Mouse (Mus musculus) midbrain, embryonic 11.5 days (tissue): ENCODE data around the gene Syngr3. TPM values are rescaled to one million over a fixed set of nuclear protein-coding genes. Genes with fewer than 3 reads are reported as not detected.
"Not testable (repeated sequence)": the region's sequence is repeated elsewhere in the genome, so short reads cannot be mapped to it uniquely, and the experiment has no call there.

Experiments
- ATAC-seq: fragments of 200-750 bp; cut with Nextera tagmentation; 2 replicates; pipeline ENCODE4 v1.8.0; 2017; ENCODE audit warnings: moderate TSS enrichment, moderate library complexity; ENCODE audit not compliant: low FRiP score
- DNase-seq: peaks from one replicate; pipeline ENCODE4 v3.0.0; 2015; ENCODE audit warnings: low spot score; ENCODE audit errors: missing footprints
- H3K27ac ChIP-seq: fragments of 300-500 bp; sonication (generic); 2 replicates; pipeline ENCODE4 v1.5.1; 2014; ENCODE audit warnings: low read depth, low read length
- H3K27me3 ChIP-seq: fragments of 300-500 bp; sonication (generic); 2 replicates; pipeline ENCODE4 v1.6.1; 2014; ENCODE audit warnings: mild to moderate bottlenecking, low read length, moderate library complexity, mixed read lengths; ENCODE audit not compliant: control insufficient read depth, insufficient read depth
- H3K36me3 ChIP-seq: fragments of 300-500 bp; sonication (generic); 2 replicates; pipeline ENCODE4 v1.6.1; 2014; ENCODE audit warnings: mild to moderate bottlenecking, low read length, moderate library complexity, mixed read lengths; ENCODE audit not compliant: control insufficient read depth, insufficient read depth
- H3K4me1 ChIP-seq: fragments of 300-500 bp; sonication (generic); 2 replicates; pipeline ENCODE4 v1.6.1; 2014; ENCODE audit warnings: low read length; ENCODE audit not compliant: control insufficient read depth, insufficient read depth
- H3K4me2 ChIP-seq: fragments of 300-500 bp; sonication (generic); 2 replicates; pipeline ENCODE4 v1.6.1; 2014; ENCODE audit warnings: mild to moderate bottlenecking, moderate library complexity
- H3K4me3 ChIP-seq: fragments of 300-500 bp; sonication (generic); 2 replicates; pipeline ENCODE4 v1.5.1; 2014; ENCODE audit warnings: low read depth, low read length
- H3K9ac ChIP-seq: fragments of 300-500 bp; sonication (generic); 2 replicates; pipeline ENCODE4 v1.6.1; 2014; ENCODE audit warnings: low read length
- H3K9me3 ChIP-seq: fragments of 300-500 bp; sonication (generic); 2 replicates; pipeline ENCODE4 v1.6.1; 2016; ENCODE audit warnings: low read length; ENCODE audit not compliant: control insufficient read depth
- WGBS: fragments of 180-500 bp; shearing (Covaris S2); extraction: QIAGEN DNeasy Blood & Tissue Kit; methylation state at CpG from one replicate; pipeline ENCODE4 v1.1.7; 2014; 5-methylcytosine and 5-hydroxymethylcytosine counted together
- polyA plus RNA-seq: library from polyadenylated mRNA; unstranded; fragments of >200 nt; fragmentation: Nextera tagmentation; extraction: Ambion mirVana; gene quantifications from 2 replicates; pipeline ENCODE4 v1.2.1, GENCODE M21; 2014

Gene Syngr3
- polyA plus RNA-seq, 1 experiment from 2014 or later = 13.4 TPM

DNA sequence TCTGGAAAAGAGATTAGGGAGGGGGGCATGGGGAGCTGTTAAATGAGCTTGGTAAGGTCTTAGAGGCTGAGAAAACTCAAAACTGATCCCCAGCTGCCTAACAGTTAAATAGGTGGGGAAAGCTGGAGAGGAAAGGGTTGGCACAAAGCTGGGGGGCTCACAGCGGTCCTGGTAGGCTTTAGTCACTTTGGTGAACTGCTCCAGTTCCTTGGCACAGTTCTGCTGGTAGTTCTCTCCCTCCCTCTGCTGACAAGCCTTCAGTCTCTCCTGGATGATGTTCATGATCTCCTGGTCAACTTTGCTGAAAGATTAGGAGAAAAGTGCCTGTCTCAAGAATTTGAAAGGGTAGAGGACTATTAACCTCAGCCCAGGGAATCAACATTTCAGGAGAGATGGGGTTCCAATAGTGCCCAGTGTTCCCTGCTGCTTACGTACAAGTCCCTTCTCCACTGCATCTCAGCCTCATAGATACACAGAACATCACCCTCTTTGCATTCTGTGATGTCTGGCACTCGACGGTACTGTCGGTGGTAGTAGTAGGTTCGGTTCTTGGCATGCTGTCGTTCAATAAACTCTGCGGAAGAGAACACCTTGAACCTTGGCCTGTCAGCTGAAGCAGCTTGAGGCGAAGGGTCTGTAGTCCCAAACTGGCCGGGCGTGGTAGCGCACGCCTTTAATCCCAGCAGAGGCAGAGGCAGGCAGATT is 32.6 kb upstream of the Syngr3 start:
- Histone ChIP-seq H3K4me2 (no peak overlapping the region; the same call in 1 of the 2 replicates), H3K27me3 (no peaks in the 10 kb centered on the region), H3K9me3 (no peaks in the 10 kb centered on the region), H3K36me3 (peaks cover 11% of the 10 kb centered on the region), H3K4me3 (0 out of 2 replicates have a peak overlapping the region, but pooled peaks have one; percentile 3), H3K9ac (no peak overlapping the region; the same call in 1 of the 2 replicates), H3K4me1 (peaks cover 15% of the 10 kb centered on the region), H3K27ac (no peak overlapping the region)
- no peak for ATAC-seq
- WGBS = 40% methylated on average over 13 of the region's 13 CpGs
- peak; percentile 89 for DNase-seq

DNA sequence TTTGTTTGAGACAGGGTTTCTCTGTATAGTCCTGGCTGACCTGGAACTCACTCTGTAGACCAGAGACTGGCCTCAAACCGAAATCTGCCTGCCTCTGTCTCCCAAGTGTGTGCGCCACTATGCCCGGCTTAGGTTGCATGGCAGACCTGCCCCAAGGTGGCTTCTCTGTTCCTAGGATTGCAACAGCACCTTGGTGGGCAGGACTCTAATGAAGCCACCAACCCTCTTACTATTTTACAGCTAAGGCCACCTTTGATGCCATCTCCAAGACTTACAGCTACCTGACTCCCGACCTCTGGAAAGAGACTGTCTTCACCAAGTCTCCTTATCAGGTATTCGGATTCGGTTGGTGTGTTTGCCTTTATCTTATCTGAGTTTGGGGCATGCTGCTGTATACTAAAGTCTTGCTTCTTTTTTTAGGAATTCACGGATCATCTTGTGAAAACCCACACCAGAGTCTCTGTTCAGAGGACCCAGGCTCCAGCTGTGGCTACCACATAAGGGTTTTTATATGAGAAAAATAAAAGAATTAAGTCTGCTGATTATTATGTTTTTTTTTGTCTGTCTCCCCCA is 31.7 kb upstream of the Syngr3 start:
- not testable (repeated sequence) for ATAC-seq
- WGBS = 76% methylated on average over 7 of the region's 7 CpGs

DNA sequence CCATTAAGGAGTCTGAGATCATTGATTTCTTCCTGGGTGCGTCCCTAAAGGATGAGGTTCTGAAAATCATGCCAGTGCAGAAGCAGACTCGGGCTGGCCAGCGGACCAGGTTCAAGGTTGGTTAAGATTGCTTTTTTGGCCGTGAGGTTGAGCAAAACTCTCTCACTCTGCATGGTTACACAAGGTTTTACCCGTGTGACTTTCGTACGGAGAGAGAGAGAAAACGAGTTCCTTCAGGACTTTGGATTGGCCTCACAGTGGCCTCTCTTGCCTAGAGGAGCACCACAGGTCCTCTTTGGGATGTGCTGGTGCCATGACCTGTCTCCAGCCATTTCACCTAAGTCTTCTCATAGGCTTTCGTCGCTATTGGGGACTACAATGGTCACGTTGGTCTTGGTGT is 30.9 kb upstream of the Syngr3 start:
- not testable (repeated sequence) for H3K27me3 ChIP-seq, ATAC-seq, H3K9me3 ChIP-seq, H3K27ac ChIP-seq
- 2% methylated on average over 11 of the region's 11 CpGs for WGBS
- Histone ChIP-seq H3K4me2 (peak overlapping the region; percentile 88), H3K36me3 (peaks cover 11% of the 10 kb centered on the region), H3K4me1 (peaks cover 15% of the 10 kb centered on the region), H3K9ac (peak overlapping the region; percentile 82), H3K4me3 (peak overlapping the region; percentile 88)
- DNase-seq = peak; percentile 86

More for the DNA sequence above, 31.7 kb upstream of the Syngr3 start:
- H3K27ac ChIP-seq, H3K27me3 ChIP-seq, H3K9me3 ChIP-seq: not testable (repeated sequence)
- Histone ChIP-seq H3K36me3 (peaks cover 11% of the 10 kb centered on the region), H3K4me2 (peak overlapping the region; percentile 88), H3K4me3 (peak overlapping the region; percentile 88), H3K9ac (peak overlapping the region; percentile 47), H3K4me1 (peaks cover 15% of the 10 kb centered on the region)
- peak; percentile 83 for DNase-seq

DNA sequence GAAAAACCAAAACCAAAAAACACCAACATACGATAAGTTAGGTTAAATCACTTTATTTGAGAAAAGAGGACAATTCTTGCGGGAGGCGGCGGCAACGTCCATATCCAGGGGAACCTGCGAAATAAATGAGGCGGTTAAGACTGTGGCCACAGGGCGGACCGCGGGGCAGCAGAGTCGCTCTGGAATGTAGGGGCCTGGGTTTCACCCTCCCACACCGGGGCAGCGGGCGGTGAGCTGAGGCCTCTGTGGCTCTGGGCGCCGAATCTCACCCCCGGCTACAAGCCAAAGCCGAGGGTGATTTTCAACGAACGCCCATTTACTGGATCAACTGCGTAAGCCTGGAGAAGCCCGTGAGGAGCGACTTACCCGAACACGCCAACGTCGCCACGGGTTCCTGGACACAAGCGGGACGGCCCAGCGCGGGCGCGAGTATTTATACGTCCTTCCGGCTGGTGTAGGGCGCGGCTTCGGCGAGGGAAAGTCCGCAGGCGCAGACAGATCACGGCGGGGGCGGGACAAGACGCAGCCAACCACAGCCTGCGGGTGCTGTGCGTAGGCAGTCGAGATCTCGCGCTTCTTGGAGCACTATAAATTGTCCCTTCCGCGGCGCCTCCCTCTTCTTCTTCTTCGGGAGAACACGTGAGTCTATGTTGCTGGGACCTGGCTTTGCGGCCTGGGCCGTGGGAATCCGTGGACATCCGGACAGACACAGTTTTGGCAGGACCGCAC is 29.9 kb upstream of the Syngr3 start:
- Histone ChIP-seq H3K4me1 (peaks cover 15% of the 10 kb centered on the region), H3K4me2 (peak overlapping the region; percentile 88)

DNA sequence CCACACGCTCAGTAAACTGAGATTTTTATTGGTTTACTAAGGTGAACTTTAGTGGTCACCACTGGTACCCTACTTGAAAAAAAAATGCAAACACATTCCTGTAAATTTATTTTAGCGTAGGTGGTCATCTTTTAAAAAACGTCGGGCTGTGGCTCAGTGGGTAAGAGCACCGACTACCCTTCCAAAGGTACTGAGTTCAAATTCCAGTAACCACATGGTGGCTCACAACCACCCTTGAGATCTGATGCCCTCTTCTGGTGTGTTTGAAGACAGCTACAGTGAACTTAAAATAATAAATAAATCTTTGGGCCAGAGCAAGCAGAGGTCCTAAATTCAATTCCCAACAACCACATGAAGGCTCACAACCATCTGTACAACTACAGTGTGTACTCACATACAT is 29.2 kb upstream of the Syngr3 start:
- Histone ChIP-seq H3K4me3 (peak overlapping the region; percentile 88), H3K4me1 (peaks cover 15% of the 10 kb centered on the region), H3K36me3 (peaks cover 11% of the 10 kb centered on the region), H3K4me2 (peak overlapping the region; percentile 55), H3K9ac (peak overlapping the region; percentile 93)
- not testable (repeated sequence) for ATAC-seq, H3K27ac ChIP-seq, H3K27me3 ChIP-seq, H3K9me3 ChIP-seq, DNase-seq
- WGBS = 66% methylated on average over 5 of the region's 5 CpGs

More for the DNA sequence above, 29.9 kb upstream of the Syngr3 start:
- no peaks in the 10 kb centered on the region for H3K9me3 ChIP-seq
- no peaks in the 10 kb centered on the region for H3K27me3 ChIP-seq
- DNase-seq (peak; percentile 99), ATAC-seq (peak; percentile 98)
- H3K4me3 ChIP-seq = peak overlapping the region; percentile 88
- H3K27ac ChIP-seq = peak overlapping the region; percentile 58
- peak overlapping the region; percentile 93 for H3K9ac ChIP-seq
- H3K36me3 ChIP-seq = peaks cover 11% of the 10 kb centered on the region
- under 1% methylated on average over 61 of the region's 61 CpGs for WGBS

DNA sequence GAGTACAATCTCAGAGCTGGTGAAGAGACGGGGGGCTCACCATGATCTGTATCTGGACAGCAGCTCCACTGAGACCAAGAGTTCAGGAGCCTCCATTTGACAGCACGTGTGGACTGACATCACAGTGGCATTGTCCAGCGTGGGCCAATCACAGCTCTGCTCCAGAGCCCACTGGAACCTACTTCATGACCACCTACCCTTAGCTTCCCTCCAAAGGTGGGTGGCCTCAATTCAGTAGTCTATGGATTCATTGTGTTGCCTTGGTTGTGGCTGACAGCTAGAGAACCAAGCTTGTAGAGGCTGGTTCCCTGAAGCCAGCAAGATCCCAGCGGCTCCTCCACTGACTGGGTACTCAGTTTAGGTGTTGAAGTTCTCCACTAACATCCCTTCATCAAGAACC is 28.2 kb upstream of the Syngr3 start, which contains the start of the genes Rnf151 and Rps2:
TSS of gene Rnf151 (minus strand) at position 121 of the 400 bp plus-strand sequence.
TSS of gene Rps2 (plus strand) at position 174 of the 400 bp plus-strand sequence.
- no peaks in the 10 kb centered on the region for H3K27me3 ChIP-seq
- DNase-seq = no peak
- H3K4me3 ChIP-seq = peak within 1 kb of the TSS; percentile 88
- ATAC-seq = no peak
- no peak within 1 kb of the TSS for H3K27ac ChIP-seq
- H3K36me3 ChIP-seq = peaks cover 11% of the 10 kb centered on the region
- H3K4me2 ChIP-seq = peak within 1 kb of the TSS; percentile 55
- no peaks in the 10 kb centered on the region for H3K9me3 ChIP-seq
- no peak within 1 kb of the TSS for H3K9ac ChIP-seq
- H3K4me1 ChIP-seq = peaks cover 7% of the 10 kb centered on the region
- 82% methylated on average over 4 of the region's 4 CpGs for WGBS

DNA sequence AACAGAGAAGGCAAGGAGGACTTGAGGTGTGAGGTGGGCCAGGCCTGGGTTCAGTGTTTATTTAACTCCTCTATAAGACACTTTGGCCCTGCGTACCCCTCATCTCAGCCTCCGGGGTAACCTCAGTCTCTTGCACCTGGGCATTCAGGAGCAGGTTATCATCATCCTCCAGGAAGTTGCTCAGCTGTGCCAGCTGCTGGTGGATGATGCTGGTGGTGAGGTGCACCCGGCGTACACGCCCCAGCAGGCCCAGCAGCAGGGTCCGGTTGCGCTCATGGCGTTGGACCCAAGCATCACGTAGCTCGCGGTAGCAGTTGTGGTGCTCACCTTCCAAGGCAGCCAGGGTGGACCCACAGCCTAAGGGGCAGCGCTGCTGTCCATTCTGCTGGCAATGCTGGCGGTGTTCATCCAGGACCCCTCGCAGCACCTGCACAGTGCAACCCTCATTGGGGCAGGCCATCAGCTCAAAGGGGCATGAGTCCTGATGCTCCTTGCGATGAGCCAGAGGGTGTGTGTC is 26.5 kb upstream of the Syngr3 start:
- H3K36me3 ChIP-seq = 0 out of 2 replicates have a peak, but pooled peaks cover under 1% of the 10 kb centered on the region
- peaks cover 2% of the 10 kb centered on the region for H3K4me1 ChIP-seq
- no peak for ATAC-seq
- no peaks in the 10 kb centered on the region for H3K27me3 ChIP-seq
- no peak for DNase-seq
- no peak overlapping the region for H3K4me2 ChIP-seq
- H3K9me3 ChIP-seq = no peaks in the 10 kb centered on the region
- 88% methylated on average over 15 of the region's 15 CpGs for WGBS
- H3K9ac ChIP-seq = no peak overlapping the region
- no peak overlapping the region for H3K27ac ChIP-seq
- no peak overlapping the region for H3K4me3 ChIP-seq

DNA sequence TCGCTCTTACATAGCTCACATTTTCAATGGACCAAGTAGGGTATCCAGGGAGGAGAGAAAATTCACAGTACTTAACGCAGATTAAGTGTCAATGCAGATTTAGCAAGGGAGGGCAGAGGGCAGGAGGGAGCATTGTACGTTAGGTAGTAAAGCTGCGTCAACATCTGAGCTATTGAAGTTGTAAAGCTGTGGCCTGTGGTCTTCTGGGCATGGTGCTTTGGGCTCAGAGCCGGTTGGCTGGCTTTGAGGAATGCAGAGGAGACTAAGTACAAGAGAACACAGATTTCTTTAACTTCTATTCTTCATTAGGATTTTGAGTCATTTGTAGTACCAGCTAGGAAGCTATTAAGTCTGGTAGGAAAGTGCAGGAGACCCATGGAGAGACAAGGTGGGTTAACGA is 25.8 kb upstream of the Syngr3 start:
- Histone ChIP-seq H3K4me1 (no peaks in the 10 kb centered on the region), H3K27me3 (no peaks in the 10 kb centered on the region), H3K9me3 (no peaks in the 10 kb centered on the region), H3K36me3 (no peaks in the 10 kb centered on the region), H3K4me2 (no peak overlapping the region), H3K27ac (no peak overlapping the region), H3K9ac (no peak overlapping the region), H3K4me3 (no peak overlapping the region)
- 18% methylated on average over 6 of the region's 6 CpGs for WGBS
- ATAC-seq (no peak), DNase-seq (no peak)
